Mouse (Mus musculus) liver, adult 2 months (tissue): ENCODE measurements around the gene Mtg2.

Source experiments
- CTCF ChIP-seq: fragments of 200-500 bp; IDR thresholded peaks from 2 replicates; pipeline ENCODE4 v1.5.1; 2011; ENCODE audit warnings: low read depth, low read length, control low read depth
- POLR2A ChIP-seq: fragments of 200-500 bp; IDR thresholded peaks from 2 replicates; pipeline ENCODE4 v1.6.1; 2011; ENCODE audit warnings: low read length, control low read depth; ENCODE audit not compliant: insufficient read depth; ENCODE audit errors: extremely low read depth

DNA sequence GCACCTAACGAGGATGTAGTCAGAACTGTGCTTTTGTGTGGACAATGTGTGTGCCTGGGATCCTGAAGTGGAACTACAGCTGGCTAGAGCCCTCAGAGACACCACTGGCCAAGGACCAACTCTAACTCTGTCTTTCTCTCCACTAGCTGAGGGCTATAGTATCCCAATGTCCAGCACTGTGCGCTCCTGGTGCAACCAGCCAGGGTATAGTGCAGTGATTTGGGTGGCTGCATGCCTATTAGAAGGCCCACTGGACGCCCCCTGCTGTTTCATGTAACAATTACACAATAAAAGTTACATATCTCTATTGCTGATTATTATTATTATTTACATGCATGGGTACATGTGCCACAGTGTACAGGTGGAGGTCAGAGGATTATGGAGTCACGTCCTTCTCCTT is 25.1 kb upstream of the Mtg2 start:
- TF ChIP-seq POLR2A: no peak
- TF ChIP-seq CTCF: peak; percentile 57
